Mouse (Mus musculus) liver, postnatal 0 days (tissue): Measurements from ENCODE around the gene Dlg2.

ENCODE experiments used
- CTCF ChIP-seq: sonication (generic); IDR thresholded peaks from 2 replicates; pipeline ENCODE4 v1.5.1; 2016; ENCODE audit warnings: antibody characterized with exemption, low read depth
- EP300 ChIP-seq: IDR thresholded peaks from 2 replicates; pipeline ENCODE4 v1.6.1; 2016; ENCODE audit warnings: antibody characterized with exemption, low read depth, mild to moderate bottlenecking

GRCm38 (mm10) chr7:92218171-92218570 is 1741.7 kb downstream of the Dlg2 start:
- no peak for TF ChIP-seq CTCF
- TF ChIP-seq EP300: no peak
